Mouse (Mus musculus) forebrain, embryonic 13.5 days (tissue): ENCODE data around the gene Shroom1. TPM values are rescaled to one million over a fixed set of nuclear protein-coding genes. Genes with fewer than 3 reads are reported as not detected.

Source experiments
- ATAC-seq: fragments of 200-750 bp; cut with Nextera tagmentation; 2 replicates; pipeline ENCODE4 v1.8.0; 2017
- H3K27ac ChIP-seq: fragments of 300-500 bp; sonication (generic); 2 replicates; pipeline ENCODE4 v1.5.1; 2015; ENCODE audit warnings: inconsistent platforms, mild to moderate bottlenecking, moderate library complexity
- H3K27me3 ChIP-seq: fragments of 300-500 bp; sonication (generic); 2 replicates; pipeline ENCODE4 v1.6.1; 2015; ENCODE audit warnings: mild to moderate bottlenecking, inconsistent platforms
- H3K36me3 ChIP-seq: fragments of 300-500 bp; sonication (generic); 2 replicates; pipeline ENCODE4 v1.6.1; 2015; ENCODE audit warnings: mild to moderate bottlenecking, inconsistent platforms; ENCODE audit not compliant: poor library complexity, severe bottlenecking
- H3K4me1 ChIP-seq: fragments of 300-500 bp; sonication (generic); 2 replicates; pipeline ENCODE4 v1.6.1; 2015; ENCODE audit warnings: inconsistent platforms
- H3K4me2 ChIP-seq: fragments of 300-500 bp; sonication (generic); 2 replicates; pipeline ENCODE4 v1.6.1; 2015; ENCODE audit warnings: inconsistent platforms, mild to moderate bottlenecking, moderate library complexity
- H3K4me3 ChIP-seq: fragments of 300-500 bp; sonication (generic); 2 replicates; pipeline ENCODE4 v1.5.1; 2015; ENCODE audit warnings: mild to moderate bottlenecking, inconsistent platforms
- H3K9ac ChIP-seq: fragments of 300-500 bp; sonication (generic); 2 replicates; pipeline ENCODE4 v1.6.1; 2015; ENCODE audit warnings: mild to moderate bottlenecking, inconsistent platforms
- H3K9me3 ChIP-seq: fragments of 300-500 bp; sonication (generic); replicated peaks from 2 replicates; pipeline ENCODE4 v1.6.1; 2016; ENCODE audit warnings: inconsistent platforms
- WGBS: fragments of 180-500 bp; shearing (Covaris S2); methylation state at CpG from one replicate; pipeline ENCODE4 v1.1.7; 2015; 5-methylcytosine and 5-hydroxymethylcytosine counted together
- polyA plus RNA-seq: library from polyadenylated mRNA; unstranded; fragments of >200 nt; fragmentation: Nextera tagmentation; extraction: Ambion mirVana; gene quantifications from 2 replicates; pipeline ENCODE4 v1.2.1, GENCODE M21; 2015

Gene Shroom1
- polyA plus RNA-seq, 1 experiment from 2014 or later, result 1.3 TPM

- Histone ChIP-seq H3K4me1 (peaks cover 16% of the 10 kb centered on the region), H3K9me3 (no peaks in the 10 kb centered on the region), H3K4me3 (peak overlapping the region; percentile 75), H3K27me3 (no peaks in the 10 kb centered on the region; the same call in 1 of the 2 replicates), H3K36me3 (peaks cover 20% of the 10 kb centered on the region), H3K27ac (peak overlapping the region; percentile 79), H3K9ac (peak overlapping the region; percentile 83), H3K4me2 (peak overlapping the region; percentile 82)
- peak; percentile 66; the same call in 1 of the 2 replicates for ATAC-seq
- WGBS, result under 1% methylated on average over 34 of the region's 34 CpGs
Observed at GRCm38 (mm10) chr11:53430300-53430669, 26.7 kb upstream of the Shroom1 start.

DNA sequence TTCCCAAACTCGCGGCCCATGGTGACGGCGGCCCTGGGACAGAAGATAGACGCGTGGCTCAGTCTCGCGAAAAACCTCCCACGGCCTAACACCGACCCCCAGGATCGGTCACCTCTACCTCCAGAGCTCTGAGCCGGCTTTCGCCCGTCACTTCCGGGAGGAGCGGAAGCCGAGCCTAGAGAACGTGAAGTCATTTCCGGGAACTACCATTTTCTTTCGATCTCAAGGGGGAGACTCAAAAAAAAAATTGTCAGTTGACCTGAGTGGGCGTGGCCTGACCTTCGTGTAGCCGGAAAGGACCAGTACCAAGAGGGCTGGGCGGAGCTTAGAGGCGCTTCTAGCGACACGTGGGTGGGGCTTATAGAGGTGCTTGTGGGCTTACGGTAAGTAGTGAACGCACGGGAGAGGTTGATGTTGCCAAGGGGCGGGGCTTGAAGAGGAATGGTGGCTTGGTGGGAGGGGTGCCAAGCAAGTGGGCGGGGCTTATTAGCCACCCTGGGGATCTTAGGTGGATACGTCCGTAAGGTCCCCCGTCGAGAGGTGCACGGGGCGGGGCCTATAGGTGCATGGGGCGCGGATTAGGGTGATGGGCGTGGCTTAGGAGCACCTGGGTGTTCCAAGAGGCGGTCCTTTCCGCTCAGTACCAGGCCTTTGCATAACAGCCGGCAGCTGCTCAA lies 26.2 kb upstream of the Shroom1 start, which contains the start of the genes Uqcrq and Gdf9:
TSS of gene Uqcrq (minus strand) at position 162 of the 677 bp plus-strand sequence.
TSS of gene Gdf9 (plus strand) at position 354 of the 677 bp plus-strand sequence.
- Histone ChIP-seq H3K27me3 (no peaks in the 10 kb centered on the region; the same call in 1 of the 2 replicates), H3K4me2 (peak within 1 kb of the TSS; percentile 82), H3K36me3 (peaks cover 20% of the 10 kb centered on the region), H3K27ac (peak within 1 kb of the TSS; percentile 79), H3K4me1 (peaks cover 16% of the 10 kb centered on the region), H3K4me3 (peak within 1 kb of the TSS; percentile 75), H3K9ac (peak within 1 kb of the TSS; percentile 83), H3K9me3 (no peaks in the 10 kb centered on the region)
- peak; percentile 96 for ATAC-seq
- WGBS, result 1% methylated on average over 44 of the region's 44 CpGs

DNA sequence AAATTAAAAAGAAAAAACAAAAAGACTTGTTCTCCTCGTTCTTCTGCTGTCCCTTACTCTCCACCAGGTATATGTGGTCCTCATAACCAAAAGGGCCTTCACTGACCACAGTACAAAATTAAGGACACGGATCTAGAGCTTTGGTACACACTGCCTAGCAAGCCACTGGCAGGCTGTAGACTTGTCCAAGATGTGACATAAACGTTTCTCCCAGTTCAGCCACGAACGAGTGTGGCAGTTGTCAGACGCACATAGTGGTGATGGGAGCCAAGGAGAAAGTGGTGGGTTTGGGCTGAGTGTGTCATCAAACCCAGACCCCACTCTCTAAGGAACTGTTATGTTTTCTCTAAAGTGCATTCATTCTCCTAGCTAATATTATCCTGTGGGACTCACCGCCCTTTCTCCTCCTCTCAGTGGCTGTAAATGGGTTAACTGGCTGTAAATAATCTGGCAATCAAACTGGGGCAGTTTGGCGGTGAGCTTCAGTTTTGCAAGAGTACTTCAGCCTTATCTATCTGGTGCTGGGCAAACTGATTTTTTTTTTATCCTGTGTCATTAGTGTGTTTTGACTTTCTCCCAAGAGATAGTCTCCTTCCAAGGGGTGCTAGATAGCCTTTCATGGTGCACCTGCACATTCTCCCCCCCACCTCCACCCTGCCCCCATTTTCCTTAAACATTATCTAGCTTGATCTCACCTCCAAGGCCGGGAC lies 25.5 kb upstream of the Shroom1 start:
- Histone ChIP-seq H3K9ac (peak overlapping the region; percentile 83), H3K27ac (peak overlapping the region; percentile 15), H3K4me2 (peak overlapping the region; percentile 58), H3K4me1 (peaks cover 16% of the 10 kb centered on the region), H3K9me3 (no peaks in the 10 kb centered on the region), H3K27me3 (no peaks in the 10 kb centered on the region; the same call in 1 of the 2 replicates), H3K36me3 (peaks cover 20% of the 10 kb centered on the region), H3K4me3 (peak overlapping the region; percentile 75)
- 15% methylated on average over 9 of the region's 9 CpGs for WGBS
- ATAC-seq, result no peak

DNA sequence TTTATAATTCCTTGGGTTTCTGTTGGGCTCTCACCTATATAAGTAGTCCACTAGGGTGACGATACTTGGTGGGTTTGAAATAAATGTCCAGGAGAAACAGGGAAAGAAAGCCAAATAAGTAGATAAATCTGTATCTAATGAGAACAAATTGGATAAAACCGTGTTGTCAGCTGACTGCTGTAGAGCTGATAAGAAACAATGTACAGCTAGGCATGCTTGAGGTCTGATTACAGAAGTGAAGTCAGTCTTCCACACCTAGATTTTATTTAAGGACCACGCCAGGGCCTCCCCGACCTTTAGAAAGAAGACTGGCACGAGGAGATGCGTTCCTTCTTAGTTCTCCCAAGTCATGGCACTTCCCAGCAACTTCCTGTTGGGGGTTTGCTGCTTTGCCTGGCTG lies 23.9 kb upstream of the Shroom1 start:
- WGBS, result 74% methylated on average over 6 of the region's 6 CpGs
- Histone ChIP-seq H3K27ac (no peak overlapping the region), H3K27me3 (no peaks in the 10 kb centered on the region; the same call in 1 of the 2 replicates), H3K4me1 (peaks cover 16% of the 10 kb centered on the region), H3K4me2 (no peak overlapping the region), H3K36me3 (peaks cover 11% of the 10 kb centered on the region), H3K4me3 (no peak overlapping the region), H3K9me3 (no peaks in the 10 kb centered on the region), H3K9ac (no peak overlapping the region)
- ATAC-seq, result no peak

DNA sequence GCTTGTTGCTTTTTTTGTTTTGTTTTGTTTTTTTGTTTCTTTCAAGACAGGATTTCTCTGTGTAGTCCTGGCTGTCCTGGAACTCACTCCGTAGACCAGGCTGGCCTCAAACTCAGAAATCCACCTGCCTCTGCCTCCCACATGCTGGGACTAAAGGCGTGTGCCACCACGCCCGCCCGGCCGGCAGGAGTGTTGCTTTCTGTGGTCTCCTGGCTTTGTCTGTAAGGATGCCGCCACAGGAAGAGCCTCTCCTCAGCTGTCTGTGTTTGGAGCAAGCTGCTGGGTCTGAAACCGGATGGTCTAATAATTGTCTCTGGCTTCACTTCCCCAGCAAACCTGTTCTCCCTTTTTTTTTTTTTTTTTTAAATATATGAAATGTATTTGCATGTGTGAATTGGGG lies 21.5 kb upstream of the Shroom1 start:
- Histone ChIP-seq H3K36me3 (no peaks in the 10 kb centered on the region), H3K4me2 (no peak overlapping the region), H3K27ac (no peak overlapping the region), H3K4me1 (peaks cover 5% of the 10 kb centered on the region; the same call in 1 of the 2 replicates), H3K4me3 (no peak overlapping the region), H3K9ac (no peak overlapping the region), H3K9me3 (no peaks in the 10 kb centered on the region), H3K27me3 (no peaks in the 10 kb centered on the region; the same call in 1 of the 2 replicates)
- 87% methylated on average over 8 of the region's 8 CpGs for WGBS
- ATAC-seq, result no peak

DNA sequence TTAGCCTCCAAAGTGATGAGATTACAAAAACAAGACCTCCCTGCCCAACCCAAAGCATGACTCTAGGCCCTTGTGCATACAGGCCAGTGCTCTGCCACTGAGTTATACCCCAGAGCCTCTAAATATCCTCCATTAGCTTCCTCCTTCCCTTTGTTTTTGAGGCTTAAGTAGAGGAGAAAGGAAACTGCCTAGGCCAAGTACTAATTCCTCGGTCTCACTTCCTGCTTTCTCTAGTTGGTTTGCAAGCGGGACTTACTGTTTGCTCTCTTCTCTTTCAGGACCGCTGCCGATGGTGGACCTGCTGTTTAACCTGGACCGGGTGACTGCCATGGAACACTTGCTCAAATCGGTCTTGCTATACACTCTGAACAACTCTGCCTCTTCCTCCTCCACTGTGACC lies 20.7 kb upstream of the Shroom1 start:
- 89% methylated on average over 6 of the region's 6 CpGs for WGBS
- Histone ChIP-seq H3K27me3 (no peaks in the 10 kb centered on the region; the same call in 1 of the 2 replicates), H3K9ac (no peak overlapping the region), H3K4me3 (no peak overlapping the region), H3K4me2 (no peak overlapping the region), H3K27ac (no peak overlapping the region), H3K36me3 (no peaks in the 10 kb centered on the region), H3K4me1 (peaks cover 4% of the 10 kb centered on the region; the same call in 1 of the 2 replicates), H3K9me3 (no peaks in the 10 kb centered on the region)
- no peak for ATAC-seq

GRCm38 (mm10) chr11:53441921-53442320 lies 15.1 kb upstream of the Shroom1 start:
- no peak overlapping the region for H3K4me2 ChIP-seq
- no peak overlapping the region for H3K4me3 ChIP-seq
- no peak overlapping the region for H3K9ac ChIP-seq
- H3K27me3 ChIP-seq, result no peaks in the 10 kb centered on the region
- ATAC-seq, result no peak
- H3K4me1 ChIP-seq, result no peaks in the 10 kb centered on the region
- no peak overlapping the region for H3K27ac ChIP-seq
- H3K36me3 ChIP-seq, result no peaks in the 10 kb centered on the region
- H3K9me3 ChIP-seq, result no peaks in the 10 kb centered on the region
- WGBS, result 59% methylated on average over 12 of the region's 12 CpGs

DNA sequence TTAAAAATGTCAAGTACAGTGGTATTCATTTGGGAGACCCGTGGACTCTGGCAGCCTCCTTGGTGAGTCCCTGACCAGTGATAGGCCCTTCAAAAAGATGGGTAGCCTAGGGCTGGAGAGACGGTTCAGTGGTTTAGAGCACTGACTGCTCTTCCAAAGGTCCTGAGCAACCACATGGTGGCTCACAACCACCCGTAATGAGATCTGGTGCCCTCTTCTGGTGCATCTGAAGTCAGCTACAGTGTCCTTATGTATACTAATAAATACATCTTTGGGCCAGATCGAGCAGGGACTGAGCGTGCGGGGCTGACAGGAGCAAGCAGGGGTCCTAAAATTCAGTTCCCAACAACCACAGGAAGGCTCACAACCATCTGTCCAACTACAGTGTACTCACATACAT lies 13.1 kb upstream of the Shroom1 start:
- WGBS, result 36% methylated on average over 6 of the region's 6 CpGs
- no peak for ATAC-seq
- H3K9me3 ChIP-seq, result no peaks in the 10 kb centered on the region

GRCm38 (mm10) chr11:53445562-53445961 lies 11.4 kb upstream of the Shroom1 start:
- no peak overlapping the region for H3K27ac ChIP-seq
- H3K4me2 ChIP-seq, result no peak overlapping the region
- H3K36me3 ChIP-seq, result no peaks in the 10 kb centered on the region
- no peak overlapping the region for H3K9ac ChIP-seq
- WGBS, result 68% methylated on average over 13 of the region's 13 CpGs
- no peaks in the 10 kb centered on the region for H3K9me3 ChIP-seq
- no peak overlapping the region for H3K4me3 ChIP-seq
- H3K27me3 ChIP-seq, result no peaks in the 10 kb centered on the region
- no peaks in the 10 kb centered on the region for H3K4me1 ChIP-seq
- no peak for ATAC-seq

More for the DNA sequence above, 13.1 kb upstream of the Shroom1 start:
- no peaks in the 10 kb centered on the region for H3K36me3 ChIP-seq
- H3K4me3 ChIP-seq, result no peak overlapping the region
- H3K4me2 ChIP-seq, result no peak overlapping the region
- H3K27me3 ChIP-seq, result no peaks in the 10 kb centered on the region
- H3K9ac ChIP-seq, result no peak overlapping the region
- no peak overlapping the region for H3K27ac ChIP-seq
- H3K4me1 ChIP-seq, result no peaks in the 10 kb centered on the region

GRCm38 (mm10) chr11:53446183-53446582 lies 10.8 kb upstream of the Shroom1 start:
- Histone ChIP-seq H3K27ac (no peak overlapping the region), H3K9ac (no peak overlapping the region), H3K9me3 (no peaks in the 10 kb centered on the region), H3K36me3 (no peaks in the 10 kb centered on the region), H3K4me3 (no peak overlapping the region), H3K4me1 (no peaks in the 10 kb centered on the region), H3K4me2 (no peak overlapping the region), H3K27me3 (no peaks in the 10 kb centered on the region)
- WGBS, result 89% methylated on average over 13 of the region's 13 CpGs
- ATAC-seq, result no peak

DNA sequence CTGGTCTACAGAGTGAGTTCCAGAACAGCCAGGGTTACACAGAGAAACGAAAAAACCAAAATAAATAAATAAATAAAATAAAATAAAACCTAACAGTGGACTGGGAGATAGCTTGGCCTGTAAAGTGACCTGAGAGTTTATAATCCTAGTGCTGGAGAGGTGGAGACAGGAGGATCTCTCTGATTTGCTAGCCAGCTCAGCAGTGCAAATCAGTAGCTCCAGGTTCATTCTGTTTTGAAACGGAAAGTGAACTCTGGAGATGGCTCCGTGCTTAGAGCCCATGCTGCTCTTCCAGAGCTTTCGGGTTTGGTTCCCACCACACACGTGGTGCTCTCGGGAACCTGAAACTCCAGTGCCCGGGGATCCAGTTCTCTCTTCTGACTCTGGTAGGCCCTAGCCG lies 9.0 kb upstream of the Shroom1 start:
- Histone ChIP-seq H3K27me3 (no peaks in the 10 kb centered on the region), H3K4me3 (no peak overlapping the region), H3K27ac (no peak overlapping the region), H3K4me1 (no peaks in the 10 kb centered on the region), H3K36me3 (no peaks in the 10 kb centered on the region), H3K4me2 (no peak overlapping the region), H3K9me3 (no peaks in the 10 kb centered on the region), H3K9ac (no peak overlapping the region)
- ATAC-seq, result no peak
- WGBS, result 86% methylated on average over 8 of the region's 8 CpGs

- 95% methylated on average over 1 of the region's 1 CpGs for WGBS
- Histone ChIP-seq H3K27ac (no peak overlapping the region), H3K9me3 (no peaks in the 10 kb centered on the region), H3K4me1 (no peaks in the 10 kb centered on the region), H3K9ac (no peak overlapping the region), H3K4me2 (no peak overlapping the region), H3K36me3 (no peaks in the 10 kb centered on the region), H3K4me3 (no peak overlapping the region), H3K27me3 (no peaks in the 10 kb centered on the region)
- ATAC-seq, result no peak
Observed at GRCm38 (mm10) chr11:53448529-53448928, 8.5 kb upstream of the Shroom1 start.
